Mouse (Mus musculus): ENCODE results near the gene Oaz1.

DNA sequence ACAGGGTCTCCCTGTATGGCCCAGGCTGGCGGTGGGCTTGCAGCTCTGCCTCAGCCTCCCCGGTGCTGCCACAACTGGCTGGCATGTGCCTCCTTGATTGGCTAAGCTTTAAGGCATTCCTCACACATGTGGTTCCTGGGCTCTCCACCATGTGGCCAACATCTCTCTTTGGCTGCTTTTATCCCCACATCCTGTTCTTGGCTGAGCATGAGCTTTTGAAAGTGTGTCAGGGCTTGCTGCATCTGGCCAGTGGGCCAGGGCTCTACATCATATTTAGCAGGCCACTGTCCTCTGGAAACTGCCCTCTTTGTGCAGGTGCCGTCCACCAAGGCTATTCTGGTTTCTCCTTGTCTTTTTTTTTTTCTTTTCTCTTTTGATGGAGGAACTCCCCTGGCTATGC is 29.8 kb downstream of the Oaz1 start:
- TF ChIP-seq CTCF (IDR thresholded peaks at IDR 0.05; ENCODE audit: low read depth, low read length), result no peak
- TF ChIP-seq GATA1 (IDR thresholded peaks at IDR 0.05; ENCODE audit: borderline replicate concordance, low read length), result no peak
- TF ChIP-seq TAL1 (conservative IDR thresholded peaks at IDR 0.05; ENCODE audit: low read depth, low read length), result no peak
- TF ChIP-seq GATA2 (IDR thresholded peaks at IDR 0.05; ENCODE audit: borderline replicate concordance, low read depth, low read length), result no peak
